Mouse (Mus musculus): ENCODE data around the gene Nlrp6.

DNA sequence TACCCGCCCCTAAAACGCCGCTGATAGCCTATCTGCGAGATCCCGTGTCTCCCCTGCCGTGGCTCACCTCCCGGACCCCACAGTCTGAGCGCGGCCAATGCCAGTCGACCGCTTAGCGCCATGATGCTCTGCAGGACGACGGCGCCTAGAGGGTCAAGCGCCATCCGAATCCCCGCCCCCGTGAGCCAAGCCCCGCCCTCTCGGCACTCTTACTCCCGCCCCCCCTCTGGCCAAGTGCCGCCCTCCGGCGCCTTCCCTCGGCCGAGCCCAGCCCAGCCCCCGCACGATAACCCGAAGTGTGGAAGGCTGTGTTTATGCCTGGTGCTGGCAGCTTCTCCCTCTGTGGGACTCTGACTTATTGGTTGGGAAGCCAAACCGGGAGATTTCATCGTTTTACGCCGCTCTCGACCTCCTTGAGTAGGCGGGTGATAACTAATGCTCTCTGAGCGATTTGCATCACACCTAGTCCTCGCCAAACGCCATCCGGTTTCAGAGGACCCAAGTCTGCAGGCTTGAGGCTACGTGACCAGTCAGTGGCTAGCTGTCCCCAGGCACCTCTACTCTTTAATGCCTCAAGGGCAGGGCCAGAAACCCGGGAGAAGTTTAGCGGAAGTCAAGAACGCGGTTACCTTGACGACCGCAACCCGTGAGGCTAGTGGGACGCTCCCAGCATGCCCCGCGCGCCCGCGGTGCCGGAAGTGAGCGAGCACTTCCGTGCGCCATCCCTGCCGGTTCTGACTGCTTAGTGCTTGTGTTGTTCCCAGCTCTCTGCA lies 38.8 kb upstream of the Nlrp6 start, which contains the start of the genes Psmd13 and Sirt3:
- TF ChIP-seq CTCF (IDR thresholded peaks at IDR 0.05; ENCODE audit: borderline replicate concordance, control insufficient read depth, extremely low read depth, insufficient read depth, low read length, poor library complexity) (no peak), POLR2A (IDR thresholded peaks at IDR 0.05; ENCODE audit: control insufficient read depth, extremely low read depth, insufficient read depth, low read length, poor library complexity) (peak; percentile 56)
